Mouse (Mus musculus) neural tube, embryonic 12.5 days (tissue): ENCODE measurements around the gene Gstt2. TPM values are rescaled to one million over a fixed set of nuclear protein-coding genes. Genes with fewer than 3 reads are reported as not detected.

Experiments used
- ATAC-seq: fragments of 200-750 bp; cut with Nextera tagmentation; 2 replicates; pipeline ENCODE4 v1.8.0; 2017; ENCODE audit warnings: low read depth, mild to moderate bottlenecking, moderate TSS enrichment, moderate library complexity; ENCODE audit not compliant: low FRiP score
- H3K27ac ChIP-seq: fragments of 300-500 bp; sonication (generic); 2 replicates; pipeline ENCODE4 v1.5.1; 2016
- H3K27me3 ChIP-seq: fragments of 300-500 bp; sonication (generic); replicated peaks from 2 replicates; pipeline ENCODE4 v1.6.1; 2016; ENCODE audit warnings: mild to moderate bottlenecking
- H3K36me3 ChIP-seq: fragments of 300-500 bp; sonication (generic); 2 replicates; pipeline ENCODE4 v1.6.1; 2016; ENCODE audit warnings: mild to moderate bottlenecking
- H3K4me1 ChIP-seq: fragments of 300-500 bp; sonication (generic); 2 replicates; pipeline ENCODE4 v1.6.1; 2016
- H3K4me2 ChIP-seq: fragments of 300-500 bp; sonication (generic); replicated peaks from 2 replicates; pipeline ENCODE4 v1.6.1; 2016; ENCODE audit warnings: mild to moderate bottlenecking
- H3K4me3 ChIP-seq: fragments of 300-500 bp; sonication (generic); 2 replicates; pipeline ENCODE4 v1.5.1; 2016
- H3K9ac ChIP-seq: fragments of 300-500 bp; sonication (generic); 2 replicates; pipeline ENCODE4 v1.6.1; 2016; ENCODE audit warnings: mild to moderate bottlenecking
- H3K9me3 ChIP-seq: fragments of 300-500 bp; sonication (generic); 2 replicates; pipeline ENCODE4 v1.6.1; 2016; ENCODE audit warnings: mild to moderate bottlenecking
- WGBS: fragments of 180-500 bp; shearing (Covaris S2); methylation state at CpG from one replicate; pipeline ENCODE4 v1.1.7; 2016; 5-methylcytosine and 5-hydroxymethylcytosine counted together
- polyA plus RNA-seq: library from polyadenylated mRNA; unstranded; fragments of >200 nt; fragmentation: Nextera tagmentation; extraction: Ambion mirVana; gene quantifications from 2 replicates; pipeline ENCODE4 v1.2.1, GENCODE M21; 2016

Gene Gstt2
- 8.4 and 8.9 TPM in 2 replicates for polyA plus RNA-seq

- H3K9me3 ChIP-seq = no peaks in the 10 kb centered on the region
- H3K36me3 ChIP-seq = no peaks in the 10 kb centered on the region
- H3K9ac ChIP-seq = peak within 1 kb of the TSS; percentile 51
- peaks cover 19% of the 10 kb centered on the region for H3K4me1 ChIP-seq
- H3K4me2 ChIP-seq = peak within 1 kb of the TSS; percentile 64
- H3K27ac ChIP-seq = 0 out of 2 replicates have a peak within 1 kb of the TSS, but pooled peaks have one; percentile 13
- peak within 1 kb of the TSS; percentile 38 for H3K4me3 ChIP-seq
- H3K27me3 ChIP-seq = peaks cover 23% of the 10 kb centered on the region
- WGBS = under 1% methylated on average over 21 of the region's 21 CpGs
- peak; percentile 92 for ATAC-seq
Observed at GRCm38 (mm10) chr10:75837248-75837759, at the start of gene Gstt2. Gstt2 (minus strand) TSS chr10:75837424.

GRCm38 (mm10) chr10:75884742-75885141, 47.5 kb upstream of the Gstt2 start:
- no peaks in the 10 kb centered on the region for H3K4me1 ChIP-seq
- no peaks in the 10 kb centered on the region for H3K36me3 ChIP-seq
- no peak for ATAC-seq
- H3K4me2 ChIP-seq = no peak overlapping the region
- no peaks in the 10 kb centered on the region for H3K27me3 ChIP-seq
- no peaks in the 10 kb centered on the region for H3K9me3 ChIP-seq
- 93% methylated on average over 8 of the region's 8 CpGs for WGBS
- H3K4me3 ChIP-seq = no peak overlapping the region
- no peak overlapping the region for H3K27ac ChIP-seq
- no peak overlapping the region for H3K9ac ChIP-seq

DNA sequence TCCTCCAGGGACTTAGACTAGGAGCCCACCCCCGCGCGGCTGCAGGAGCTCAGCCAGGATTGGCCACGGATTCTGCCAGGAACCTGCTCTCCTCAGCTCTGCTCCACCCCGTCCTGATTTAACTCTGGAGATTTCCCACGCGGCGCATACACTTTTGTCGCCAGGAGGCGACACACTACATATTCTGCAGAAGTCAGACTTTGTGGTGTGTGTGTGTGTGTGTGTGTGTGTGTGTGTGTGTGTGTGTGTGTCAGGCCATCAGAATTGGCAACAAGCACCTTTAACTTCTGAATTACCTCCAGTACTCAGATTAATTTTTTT, 46.0 kb upstream of the Gstt2 start:
- H3K9ac ChIP-seq = no peak overlapping the region
- WGBS = 1% methylated on average over 10 of the region's 10 CpGs
- H3K4me3 ChIP-seq = no peak overlapping the region
- no peaks in the 10 kb centered on the region for H3K27me3 ChIP-seq
- peak overlapping the region; percentile 41 for H3K4me2 ChIP-seq
- peak; percentile 64 for ATAC-seq
- no peaks in the 10 kb centered on the region for H3K4me1 ChIP-seq
- H3K36me3 ChIP-seq = no peaks in the 10 kb centered on the region
- no peaks in the 10 kb centered on the region for H3K9me3 ChIP-seq
- H3K27ac ChIP-seq = no peak overlapping the region

GRCm38 (mm10) chr10:75882433-75883231, 45.4 kb upstream of the Gstt2 start:
- Histone ChIP-seq H3K27me3 (no peaks in the 10 kb centered on the region), H3K4me2 (peak overlapping the region; percentile 41), H3K9ac (no peak overlapping the region), H3K4me3 (no peak overlapping the region), H3K27ac (no peak overlapping the region), H3K36me3 (no peaks in the 10 kb centered on the region), H3K4me1 (no peaks in the 10 kb centered on the region), H3K9me3 (no peaks in the 10 kb centered on the region)
- ATAC-seq = peak; percentile 23; the same call in 1 of the 2 replicates
- 7% methylated on average over 15 of the region's 15 CpGs for WGBS

GRCm38 (mm10) chr10:75881578-75882432, 44.6 kb upstream of the Gstt2 start:
- Histone ChIP-seq H3K9me3 (no peaks in the 10 kb centered on the region), H3K9ac (no peak overlapping the region), H3K27me3 (no peaks in the 10 kb centered on the region), H3K36me3 (no peaks in the 10 kb centered on the region), H3K4me2 (no peak overlapping the region), H3K27ac (no peak overlapping the region), H3K4me1 (no peaks in the 10 kb centered on the region), H3K4me3 (no peak overlapping the region)
- WGBS = 17% methylated on average over 20 of the region's 20 CpGs
- ATAC-seq = no peak

DNA sequence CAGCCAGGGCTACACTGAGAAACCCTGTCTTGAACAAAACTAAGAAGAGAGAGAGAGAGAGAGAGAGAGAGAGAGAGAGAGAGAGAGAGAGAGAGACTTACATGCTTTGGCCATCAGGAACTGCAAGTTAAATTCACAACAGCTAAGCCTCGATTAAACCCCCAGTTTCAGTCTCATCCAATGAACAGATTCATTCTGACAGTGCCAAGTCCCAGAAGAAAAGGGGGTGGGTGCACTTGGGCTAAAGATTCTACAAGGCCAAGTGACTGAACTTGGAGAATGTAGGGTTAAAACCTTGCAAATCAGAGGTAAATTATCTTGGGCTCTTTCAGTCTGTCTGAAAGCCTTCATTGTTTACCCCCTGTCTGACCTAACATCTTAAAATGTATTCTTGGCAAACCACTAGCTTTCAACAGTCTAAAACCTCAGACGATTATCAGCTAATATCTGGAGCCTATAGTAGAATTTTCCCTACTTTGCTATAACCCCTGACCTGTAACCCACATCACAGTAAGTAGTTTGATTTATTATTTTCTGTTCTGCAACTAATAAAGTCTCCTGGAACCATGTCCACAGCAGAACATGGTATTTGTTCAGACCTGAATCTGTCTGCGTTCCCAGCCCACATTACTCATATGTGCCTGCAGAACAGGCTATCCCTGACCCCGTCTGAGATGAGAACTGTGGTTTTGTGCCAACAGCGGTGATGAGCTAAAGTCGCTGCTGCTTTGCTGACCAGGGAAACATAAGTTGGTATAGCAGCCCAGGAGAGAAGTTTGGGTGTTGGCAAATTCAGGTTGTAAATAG, 43.8 kb upstream of the Gstt2 start:
- no peak for ATAC-seq
- Histone ChIP-seq H3K27me3 (no peaks in the 10 kb centered on the region), H3K9me3 (no peaks in the 10 kb centered on the region), H3K4me2 (no peak overlapping the region), H3K4me3 (no peak overlapping the region), H3K27ac (no peak overlapping the region), H3K9ac (no peak overlapping the region), H3K4me1 (no peaks in the 10 kb centered on the region), H3K36me3 (no peaks in the 10 kb centered on the region)
- 62% methylated on average over 6 of the region's 6 CpGs for WGBS

GRCm38 (mm10) chr10:75880351-75880750, 43.1 kb upstream of the Gstt2 start:
- Histone ChIP-seq H3K9ac (no peak overlapping the region), H3K36me3 (no peaks in the 10 kb centered on the region), H3K4me3 (no peak overlapping the region), H3K4me2 (no peak overlapping the region), H3K9me3 (no peaks in the 10 kb centered on the region), H3K27ac (no peak overlapping the region), H3K4me1 (no peaks in the 10 kb centered on the region), H3K27me3 (no peaks in the 10 kb centered on the region)
- WGBS = 91% methylated on average over 10 of the region's 10 CpGs
- ATAC-seq = no peak

- Histone ChIP-seq H3K4me2 (no peak overlapping the region), H3K27ac (no peak overlapping the region), H3K4me1 (peaks cover 3% of the 10 kb centered on the region), H3K27me3 (no peaks in the 10 kb centered on the region), H3K36me3 (no peaks in the 10 kb centered on the region), H3K9ac (no peak overlapping the region), H3K9me3 (no peaks in the 10 kb centered on the region), H3K4me3 (no peak overlapping the region)
- ATAC-seq = no peak
- WGBS = 90% methylated on average over 3 of the region's 3 CpGs
Observed at GRCm38 (mm10) chr10:75878836-75879235, 41.6 kb upstream of the Gstt2 start.

DNA sequence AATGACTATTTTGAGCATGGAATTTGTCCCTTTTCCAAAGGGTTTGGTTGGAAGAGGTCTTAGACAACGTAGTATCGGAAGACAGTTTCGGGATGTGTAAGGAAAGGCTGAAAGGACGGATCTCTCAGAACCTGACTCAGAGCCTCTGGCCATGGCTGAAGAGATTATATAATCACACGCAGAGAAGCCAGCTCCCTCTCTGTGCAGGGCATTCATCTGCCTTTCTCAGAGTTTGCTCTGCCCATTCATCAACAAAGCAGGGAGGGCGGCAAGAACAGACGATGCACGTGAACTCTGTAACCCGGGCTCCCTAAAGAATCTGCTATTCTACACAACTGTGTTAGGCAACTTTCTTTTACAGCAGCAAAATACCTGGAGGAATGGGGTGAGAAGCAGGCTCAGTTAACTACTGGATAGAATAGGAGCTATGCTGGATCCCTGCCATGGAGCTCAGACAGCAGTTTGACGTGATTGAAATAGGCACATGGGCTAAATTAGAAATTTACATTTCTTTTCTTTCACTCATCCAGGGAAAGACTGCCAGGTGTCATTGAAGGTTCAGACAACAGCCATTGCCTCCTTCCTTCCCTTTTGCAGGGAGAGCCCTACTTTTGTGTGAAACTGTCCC, 36.4 kb upstream of the Gstt2 start:
- peak overlapping the region; percentile 58; the same call in 1 of the 2 replicates for H3K27ac ChIP-seq
- peak overlapping the region; percentile 57 for H3K4me2 ChIP-seq
- 0 out of 2 replicates have a peak overlapping the region, but pooled peaks have one; percentile 35 for H3K9ac ChIP-seq
- H3K9me3 ChIP-seq = no peaks in the 10 kb centered on the region
- peaks cover 14% of the 10 kb centered on the region for H3K4me1 ChIP-seq
- H3K27me3 ChIP-seq = no peaks in the 10 kb centered on the region
- no peaks in the 10 kb centered on the region for H3K36me3 ChIP-seq
- no peak overlapping the region; the same call in 1 of the 2 replicates for H3K4me3 ChIP-seq
- ATAC-seq = peak; percentile 14; the same call in 1 of the 2 replicates
- 19% methylated on average over 10 of the region's 10 CpGs for WGBS

GRCm38 (mm10) chr10:75872915-75873542, 35.8 kb upstream of the Gstt2 start:
- peak; percentile 99 for ATAC-seq
- Histone ChIP-seq H3K27me3 (no peaks in the 10 kb centered on the region), H3K4me3 (peak overlapping the region; percentile 23), H3K27ac (peak overlapping the region; percentile 58; the same call in 1 of the 2 replicates), H3K4me1 (peaks cover 14% of the 10 kb centered on the region), H3K9me3 (no peaks in the 10 kb centered on the region), H3K9ac (0 out of 2 replicates have a peak overlapping the region, but pooled peaks have one; percentile 35), H3K4me2 (peak overlapping the region; percentile 57), H3K36me3 (no peaks in the 10 kb centered on the region)
- 1% methylated on average over 11 of the region's 11 CpGs for WGBS
